Mouse (Mus musculus) intestine, postnatal 0 days (tissue): ENCODE data around the gene Scarb1. TPM values are rescaled to one million over a fixed set of nuclear protein-coding genes. Genes with fewer than 3 reads are reported as not detected.
A peak's percentile ranks its signal among the peaks of the same experiment; 100 is the strongest.

Experiments
- ATAC-seq: fragments of 200-750 bp; cut with Nextera tagmentation; 2 replicates; pipeline ENCODE4 v1.8.0; 2017; ENCODE audit warnings: mild to moderate bottlenecking, moderate TSS enrichment, moderate library complexity
- H3K27ac ChIP-seq: fragments of 300-500 bp; sonication (generic); 2 replicates; pipeline ENCODE4 v1.5.1; 2014; ENCODE audit warnings: mild to moderate bottlenecking, low read depth, low read length, moderate library complexity
- H3K27me3 ChIP-seq: fragments of 300-500 bp; sonication (generic); replicated peaks from 2 replicates; pipeline ENCODE4 v1.6.1; 2014; ENCODE audit warnings: low read length, mixed read lengths; ENCODE audit not compliant: control insufficient read depth, insufficient read depth
- H3K36me3 ChIP-seq: fragments of 300-500 bp; sonication (generic); 2 replicates; pipeline ENCODE4 v1.6.1; 2014; ENCODE audit warnings: mild to moderate bottlenecking, moderate library complexity; ENCODE audit not compliant: control insufficient read depth, insufficient read depth
- H3K4me1 ChIP-seq: fragments of 300-500 bp; sonication (generic); replicated peaks from 2 replicates; pipeline ENCODE4 v1.6.1; 2014; ENCODE audit warnings: antibody characterized with exemption, low read length, mixed read lengths; ENCODE audit not compliant: control insufficient read depth, insufficient read depth
- H3K4me2 ChIP-seq: fragments of 300-500 bp; sonication (generic); replicated peaks from 2 replicates; pipeline ENCODE4 v1.6.1; 2014; ENCODE audit warnings: low read depth, mild to moderate bottlenecking, moderate library complexity
- H3K4me3 ChIP-seq: fragments of 300-500 bp; sonication (generic); 2 replicates; pipeline ENCODE4 v1.5.1; 2014; ENCODE audit warnings: low read depth, low read length
- H3K9ac ChIP-seq: fragments of 300-500 bp; sonication (generic); 2 replicates; pipeline ENCODE4 v1.6.1; 2014; ENCODE audit warnings: mild to moderate bottlenecking, low read depth, low read length
- H3K9me3 ChIP-seq: fragments of 300-500 bp; sonication (generic); 2 replicates; pipeline ENCODE4 v1.6.1; 2016; ENCODE audit warnings: mixed run types; ENCODE audit not compliant: control insufficient read depth
- CTCF ChIP-seq: sonication (generic); IDR thresholded peaks from 2 replicates; pipeline ENCODE4 v1.5.1; 2016; ENCODE audit warnings: low read depth, mild to moderate bottlenecking, control low read depth, antibody characterized with exemption, moderate library complexity
- WGBS: fragments of 180-500 bp; shearing (Covaris S2); extraction: QIAGEN DNeasy Blood & Tissue Kit; methylation state at CpG from one replicate; pipeline ENCODE4 v1.1.7; 2014; 5-methylcytosine and 5-hydroxymethylcytosine counted together
- polyA plus RNA-seq: library from polyadenylated mRNA; unstranded; fragments of >200 nt; fragmentation: Nextera tagmentation; extraction: Ambion mirVana; gene quantifications from 2 replicates; pipeline ENCODE4 v1.2.1, GENCODE M21; 2015

Scarb1 gene
- polyA plus RNA-seq, 1 experiment from 2014 or later: 26.5 TPM

DNA sequence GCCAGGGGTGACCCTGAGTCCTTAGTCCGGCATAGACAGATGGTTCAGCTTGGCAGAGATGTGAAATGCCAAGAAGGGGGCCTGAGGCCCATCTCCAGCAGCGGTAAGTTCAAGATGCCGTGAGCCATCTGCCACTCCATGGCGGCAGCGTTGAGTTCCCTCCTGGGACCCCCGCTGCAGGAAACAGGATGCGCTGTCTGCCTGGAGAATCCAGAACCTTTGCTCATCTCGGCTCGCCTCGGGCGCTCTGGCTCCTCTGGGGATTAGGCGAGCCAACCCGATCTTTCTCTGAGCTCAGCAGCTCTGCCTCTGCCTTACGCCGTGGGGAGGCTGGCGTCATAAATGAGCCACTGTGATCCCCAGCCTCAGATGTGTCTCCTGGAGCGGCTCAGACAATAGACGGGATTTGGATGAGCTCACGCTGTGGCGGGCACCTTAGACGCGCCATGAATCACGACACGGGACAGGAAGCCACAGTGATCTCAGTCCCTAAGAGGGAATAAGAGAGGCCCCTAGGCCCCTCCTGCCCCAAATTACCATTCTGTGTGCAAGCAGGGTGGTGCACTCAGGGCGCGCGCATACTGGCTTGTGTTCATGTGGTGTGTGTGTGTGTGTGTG lies 95.3 kb downstream of the Scarb1 start:
- Histone ChIP-seq H3K27ac (no peak overlapping the region), H3K4me3 (peak overlapping the region; percentile 7; the same call in 1 of the 2 replicates)

GRCm38 (mm10) chr5:125244825-125245533 lies 95.9 kb downstream of the Scarb1 start:
- Histone ChIP-seq H3K36me3 (no peaks in the 10 kb centered on the region), H3K9me3 (no peaks in the 10 kb centered on the region), H3K27me3 (no peaks in the 10 kb centered on the region), H3K4me3 (0 out of 2 replicates have a peak overlapping the region, but pooled peaks have one; percentile 7), H3K27ac (no peak overlapping the region), H3K9ac (no peak overlapping the region), H3K4me2 (peak overlapping the region; percentile 54), H3K4me1 (no peaks in the 10 kb centered on the region)
- WGBS: 41% methylated on average over 13 of the region's 13 CpGs
- TF ChIP-seq CTCF: no peak
- no peak for ATAC-seq

More for the DNA sequence above, 95.3 kb downstream of the Scarb1 start:
- TF ChIP-seq CTCF: no peak
- H3K9ac ChIP-seq: 0 out of 2 replicates have a peak overlapping the region, but pooled peaks have one; percentile 11
- H3K27me3 ChIP-seq: no peaks in the 10 kb centered on the region
- ATAC-seq: peak; percentile 36; the same call in 1 of the 2 replicates
- peak overlapping the region; percentile 54 for H3K4me2 ChIP-seq
- H3K36me3 ChIP-seq: no peaks in the 10 kb centered on the region
- 7% methylated on average over 27 of the region's 27 CpGs for WGBS
- no peaks in the 10 kb centered on the region for H3K4me1 ChIP-seq
- H3K9me3 ChIP-seq: no peaks in the 10 kb centered on the region

DNA sequence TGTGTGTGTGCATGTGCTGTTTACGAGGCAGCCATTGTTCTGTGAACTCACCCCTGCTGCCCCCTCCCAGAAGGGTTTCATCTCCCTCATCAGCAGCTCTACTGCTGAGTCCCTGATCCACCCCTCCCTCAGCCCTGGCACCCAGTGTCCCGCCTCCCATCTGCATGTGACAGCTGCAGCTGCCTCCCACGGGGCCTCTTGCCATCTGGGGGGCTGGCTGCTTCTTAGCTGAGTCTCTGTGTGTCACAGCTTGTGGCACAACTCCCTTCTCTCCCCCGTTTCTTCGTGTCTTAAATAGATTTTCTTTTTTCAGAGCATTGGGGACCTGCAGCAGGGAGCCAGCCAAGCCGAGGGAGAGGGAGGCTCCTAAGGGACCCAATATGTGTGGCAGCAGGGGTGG lies 97.0 kb downstream of the Scarb1 start:
- no peaks in the 10 kb centered on the region for H3K4me1 ChIP-seq
- H3K27ac ChIP-seq: no peak overlapping the region
- H3K27me3 ChIP-seq: no peaks in the 10 kb centered on the region
- H3K36me3 ChIP-seq: no peaks in the 10 kb centered on the region
- no peak overlapping the region for H3K4me2 ChIP-seq
- H3K4me3 ChIP-seq: no peak overlapping the region
- H3K9ac ChIP-seq: no peak overlapping the region
- 55% methylated on average over 6 of the region's 6 CpGs for WGBS
- no peak for TF ChIP-seq CTCF
- no peak for ATAC-seq
- no peaks in the 10 kb centered on the region for H3K9me3 ChIP-seq

GRCm38 (mm10) chr5:125242111-125242510 lies 98.8 kb downstream of the Scarb1 start:
- Histone ChIP-seq H3K27ac (no peak overlapping the region), H3K4me1 (no peaks in the 10 kb centered on the region), H3K36me3 (no peaks in the 10 kb centered on the region), H3K4me2 (no peak overlapping the region), H3K4me3 (no peak overlapping the region), H3K27me3 (no peaks in the 10 kb centered on the region), H3K9me3 (no peaks in the 10 kb centered on the region), H3K9ac (no peak overlapping the region)
- TF ChIP-seq CTCF: no peak
- ATAC-seq: no peak
- WGBS: 63% methylated on average over 7 of the region's 7 CpGs

DNA sequence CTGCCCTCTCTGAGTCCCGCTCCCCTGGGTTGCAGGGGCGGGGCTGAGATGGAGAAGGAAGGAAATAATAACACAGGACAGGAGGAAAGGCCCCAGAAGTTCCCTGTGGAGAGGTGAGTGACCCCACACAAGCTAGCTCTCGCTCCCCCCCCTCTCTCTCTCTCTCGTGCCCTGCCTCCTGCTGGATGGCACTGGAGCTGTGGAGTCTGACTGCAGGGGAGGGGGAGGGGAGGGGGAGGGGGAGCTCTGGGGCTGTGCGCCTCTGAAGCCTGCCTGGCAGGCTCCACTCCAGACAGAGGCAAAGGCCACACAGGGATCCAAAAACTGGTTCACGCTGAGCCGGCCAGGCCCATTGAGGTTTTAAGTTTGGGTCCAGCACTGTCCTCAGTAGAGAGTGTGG lies 99.3 kb downstream of the Scarb1 start:
- Histone ChIP-seq H3K9me3 (no peaks in the 10 kb centered on the region), H3K36me3 (no peaks in the 10 kb centered on the region), H3K4me3 (no peak overlapping the region), H3K27me3 (no peaks in the 10 kb centered on the region), H3K27ac (no peak overlapping the region), H3K4me1 (no peaks in the 10 kb centered on the region), H3K9ac (no peak overlapping the region), H3K4me2 (no peak overlapping the region)
- TF ChIP-seq CTCF: no peak
- ATAC-seq: no peak
- 45% methylated on average over 7 of the region's 7 CpGs for WGBS

- Histone ChIP-seq H3K36me3 (no peaks in the 10 kb centered on the region), H3K4me1 (no peaks in the 10 kb centered on the region), H3K27ac (no peak overlapping the region), H3K27me3 (no peaks in the 10 kb centered on the region), H3K9ac (no peak overlapping the region), H3K4me2 (no peak overlapping the region), H3K4me3 (no peak overlapping the region), H3K9me3 (no peaks in the 10 kb centered on the region)
- 23% methylated on average over 6 of the region's 6 CpGs for WGBS
- TF ChIP-seq CTCF: no peak
- ATAC-seq: no peak
Measured at GRCm38 (mm10) chr5:125240124-125240781, 100.6 kb downstream of the Scarb1 start.
